Mouse (Mus musculus) left cerebral cortex, postnatal 36 days (tissue): ENCODE data around the gene Bst2. TPM values are rescaled to one million over a fixed set of nuclear protein-coding genes. Genes with fewer than 3 reads are reported as not detected.
"Not testable (repeated sequence)": the region's sequence is repeated elsewhere in the genome, so short reads cannot be mapped to it uniquely, and the experiment has no call there.

Experiments
- DNase-seq, 2 experiments: peaks; one replicate each; pipeline ENCODE4 v3.0.0; 2021 to 2022; ENCODE audit warnings: low spot score in 2 of 2, mixed read lengths in 1 of 2
- intact Hi-C: fragments of 180-260 bp; cut with DNase I; formaldehyde crosslinking; loops from one replicate; pipeline ENCODE4 v1.15.1; 2025
- total RNA-seq, 2 experiments: library from RNA; stranded (reverse); gene quantifications; 2 replicates each; pipeline ENCODE4 v1.2.3; 2021

Gene Bst2
- total RNA-seq, 2 experiments from 2014 or later: 3.5 to 4.8 TPM

DNA sequence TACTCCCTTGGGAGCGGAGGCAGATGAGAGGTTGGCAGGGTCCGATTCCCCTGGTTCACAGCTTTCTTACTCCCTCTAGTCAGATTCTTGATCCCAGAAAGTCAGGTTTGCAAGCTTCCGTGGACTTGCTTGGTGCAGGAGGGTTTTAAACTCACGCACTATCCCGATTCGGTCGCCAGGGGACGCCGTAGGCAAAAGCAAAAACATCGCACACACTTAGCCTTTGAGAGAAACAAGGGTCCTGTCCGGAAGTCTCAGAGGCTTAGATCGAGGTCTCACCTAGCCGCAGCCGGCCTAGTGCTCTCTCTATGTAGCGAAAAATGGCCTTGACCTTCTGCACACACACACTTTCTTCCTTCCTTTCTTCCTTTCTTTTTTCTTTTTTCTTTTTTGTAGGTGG is 24.1 kb upstream of the Bst2 start:
- peak; percentile 43 to 47 for DNase-seq
- intact Hi-C loops: loop anchor here (2.0 kb wide), 1 partner anchor 99 kb away; no protein-coding TSS in a partner anchor

GRCm38 (mm10) chr8:71560765-71561164 is 23.5 kb upstream of the Bst2 start:
- no peak for DNase-seq
- intact Hi-C loops: loop anchor here (2.0 kb wide), 1 partner anchor 100 kb away; no protein-coding TSS in a partner anchor

DNA sequence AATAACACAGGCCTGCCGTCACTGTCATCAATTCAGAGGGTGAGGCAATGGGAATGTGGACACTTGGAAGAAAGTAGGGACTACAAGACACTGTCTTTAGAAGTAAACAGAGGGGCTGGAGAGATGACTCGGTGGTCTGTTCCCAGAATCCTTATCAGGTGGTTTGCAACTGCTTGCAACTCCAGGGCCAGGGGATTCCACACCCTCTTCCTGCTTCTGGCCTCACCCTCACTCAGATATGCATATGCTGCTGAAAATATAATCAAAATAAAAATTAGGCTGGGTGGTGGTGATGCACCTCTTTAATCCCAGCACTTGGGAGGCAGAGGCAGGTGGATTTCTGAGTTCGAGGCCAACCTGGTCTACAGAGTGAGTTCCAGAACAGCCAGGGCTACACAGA is 22.8 kb upstream of the Bst2 start:
- DNase-seq: no peak
- intact Hi-C loops: loop anchor here (2.0 kb wide), 1 partner anchor 101 kb away; no protein-coding TSS in a partner anchor

DNA sequence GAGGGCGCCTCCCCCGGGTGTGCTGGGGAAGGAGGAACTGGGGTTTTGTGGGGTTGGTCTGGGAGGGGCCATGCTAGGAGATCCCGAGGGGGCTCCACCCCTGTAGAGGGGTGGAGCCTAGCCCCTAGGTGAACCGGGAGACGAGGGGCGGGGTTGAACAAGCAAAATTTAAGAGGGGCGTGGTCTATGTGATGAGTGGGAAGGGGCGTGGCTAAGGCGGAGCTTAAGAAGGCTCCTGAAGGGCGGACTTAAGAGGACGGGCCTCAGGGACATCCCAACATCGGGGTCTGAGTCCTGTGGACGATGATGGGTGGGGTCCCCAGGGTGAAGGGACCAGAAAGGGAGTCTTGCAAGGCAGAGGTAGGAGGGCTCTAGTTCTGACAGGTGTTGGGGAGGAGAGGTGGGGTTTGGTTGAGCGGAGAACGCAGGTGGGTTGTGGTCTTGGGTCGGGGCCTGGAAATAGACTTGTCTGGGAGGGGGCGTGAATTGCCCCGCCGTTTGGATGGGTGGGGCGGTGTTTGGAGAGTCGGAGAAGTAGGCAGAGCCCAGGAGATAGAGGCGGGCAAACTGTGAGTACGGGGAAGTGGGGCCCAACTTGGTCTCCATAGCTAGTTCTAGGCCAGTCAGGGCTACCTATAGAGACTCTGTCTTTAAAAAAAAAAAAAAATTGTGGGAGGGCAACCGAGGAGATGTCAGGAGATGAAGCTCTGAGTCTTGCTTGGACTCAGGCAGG is 21.9 kb upstream of the Bst2 start:
- DNase-seq: no peak
- intact Hi-C loops: no loop called here

GRCm38 (mm10) chr8:71558071-71558957 is 21.1 kb upstream of the Bst2 start, which contains the start of gene Tmem221:
TSS of gene Tmem221 (minus strand) at chr8:71558871.
- intact Hi-C loops: no loop called here
- DNase-seq: no peak

DNA sequence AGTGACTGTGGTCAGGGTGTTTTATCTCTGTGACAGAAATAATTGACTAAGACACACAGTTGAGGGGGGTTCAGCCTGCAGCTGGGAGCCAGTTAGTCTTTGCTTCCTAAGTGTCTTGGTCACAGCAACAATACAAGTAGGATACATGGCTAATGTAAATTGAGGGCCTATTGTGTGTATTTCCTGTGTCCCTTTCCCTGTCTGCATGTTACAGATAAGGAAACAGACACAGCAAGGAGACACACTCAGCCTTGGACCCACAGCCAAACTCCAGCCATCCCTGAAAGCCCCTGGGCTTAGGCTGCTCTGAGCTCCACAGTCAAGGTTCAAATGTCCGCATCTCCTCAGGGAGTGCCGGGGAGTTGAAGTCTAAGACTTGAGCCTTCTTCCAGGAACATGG is 17.4 kb upstream of the Bst2 start:
- no peak for DNase-seq
- intact Hi-C loops: no loop called here

- intact Hi-C loops: no loop called here
- no peak for DNase-seq
Measured at GRCm38 (mm10) chr8:71554001-71554400, 16.7 kb upstream of the Bst2 start.

- DNase-seq: no peak
Measured at GRCm38 (mm10) chr8:71552770-71553169, 15.5 kb upstream of the Bst2 start.

DNA sequence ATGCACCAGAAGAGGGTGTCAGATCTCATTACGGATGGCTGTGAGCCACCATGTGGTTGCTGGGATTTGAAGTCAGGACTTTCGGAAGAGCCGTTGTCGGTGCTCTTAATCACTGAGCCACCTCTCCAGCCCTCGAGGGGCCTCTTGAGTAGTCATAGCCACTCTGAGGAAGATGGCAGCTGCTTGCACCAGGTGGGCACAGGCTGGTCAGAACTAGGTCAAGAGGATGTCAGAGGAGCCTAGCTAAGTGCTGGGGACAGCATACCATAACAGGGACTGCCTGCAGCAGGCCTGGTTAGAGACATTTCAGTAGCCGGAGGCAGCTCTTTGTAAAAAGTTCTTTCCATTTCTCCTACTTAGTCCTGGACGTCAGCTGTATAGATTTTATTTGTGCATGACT is 13.5 kb upstream of the Bst2 start:
- DNase-seq: no peak

More at GRCm38 (mm10) chr8:71552770-71553169, 15.5 kb upstream of the Bst2 start:
- intact Hi-C loops: no loop called here

DNA sequence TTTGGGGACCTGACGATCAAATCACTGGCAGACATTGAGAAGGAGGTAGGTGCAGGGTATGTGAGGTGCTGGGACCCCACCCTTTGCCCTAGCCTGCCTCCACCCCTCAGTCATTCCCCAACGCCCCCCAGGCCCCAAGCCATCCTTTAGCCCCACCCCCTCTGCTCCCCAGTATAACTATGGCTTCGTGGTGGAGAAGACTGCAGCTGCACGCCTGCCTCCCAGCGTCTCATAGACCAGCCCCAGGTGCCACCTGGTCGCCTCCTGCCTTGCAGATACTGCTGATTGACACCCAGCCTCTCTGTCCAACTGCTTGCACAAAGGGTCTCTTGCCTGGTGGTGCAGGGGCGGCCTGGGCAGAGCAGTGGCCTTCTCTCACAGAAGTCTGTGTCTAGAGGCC is 10.3 kb upstream of the Bst2 start:
- intact Hi-C loops: no loop called here
- DNase-seq: no peak

More for the DNA sequence above, 13.5 kb upstream of the Bst2 start:
- intact Hi-C loops: no loop called here

- intact Hi-C loops: no loop called here
- no peak for DNase-seq
Measured at GRCm38 (mm10) chr8:71545053-71545452, 7.8 kb upstream of the Bst2 start.

DNA sequence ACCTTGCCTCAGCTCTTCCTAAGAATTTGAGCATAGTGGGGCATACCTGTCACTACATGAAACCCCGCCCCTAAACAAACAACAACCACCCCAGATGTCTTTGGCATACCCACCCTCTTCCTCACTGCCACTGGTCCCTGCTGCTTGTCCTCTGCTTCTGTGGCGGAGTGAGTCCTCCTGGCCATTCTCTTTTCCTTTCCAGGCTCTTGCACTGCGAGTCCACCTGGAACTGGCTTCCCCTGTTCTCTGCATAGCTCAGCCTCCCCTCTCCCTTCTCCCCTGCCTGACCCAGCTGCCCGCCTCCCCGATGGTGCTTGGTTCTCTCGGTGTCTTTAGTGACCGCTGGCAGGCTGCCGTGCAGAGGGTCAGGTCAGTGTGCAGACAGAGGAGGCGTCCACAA is 6.5 kb upstream of the Bst2 start:
- no peak for DNase-seq
- intact Hi-C loops: loop anchor here (5.0 kb wide), 1 partner anchor 81 kb away; the partner anchor contains the start of genes Abhd8 and Mrpl34

DNA sequence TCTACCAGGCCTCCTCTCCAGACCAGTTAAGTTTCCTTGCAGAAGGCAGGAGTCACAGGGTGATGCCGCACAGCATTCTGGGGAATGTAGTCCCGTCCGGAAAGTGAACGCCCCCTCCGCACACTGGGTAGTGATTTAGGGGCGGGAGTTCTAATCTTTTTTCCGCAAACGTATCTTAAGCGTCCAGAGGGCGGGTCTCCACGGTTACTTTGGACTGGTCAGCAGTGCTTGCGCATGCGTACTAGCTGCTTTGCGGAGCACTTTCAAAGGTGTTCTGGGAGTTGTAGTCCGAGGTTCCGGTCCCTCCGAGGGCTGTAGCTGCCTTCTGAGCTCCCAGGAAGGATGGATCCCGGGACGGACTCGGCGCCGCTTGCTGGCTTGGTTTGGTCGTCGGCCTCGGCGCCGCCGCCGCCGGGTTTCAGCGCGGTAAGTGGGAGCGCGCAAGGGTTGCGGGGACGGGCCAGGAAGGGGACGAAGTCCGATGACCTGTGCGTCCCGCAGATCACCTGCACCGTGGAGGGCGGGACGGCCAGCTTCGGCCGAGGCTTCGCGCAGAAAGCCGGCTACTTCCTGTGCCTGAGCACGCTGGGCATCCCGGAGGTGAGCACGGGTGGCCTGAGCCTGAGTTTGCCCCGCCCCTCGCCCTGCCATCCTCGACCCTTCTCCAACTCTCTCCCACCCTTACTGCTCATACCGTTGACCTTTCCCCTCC is 5.5 kb upstream of the Bst2 start, which contains the start of gene Mvb12a:
Gene Mvb12a, plus strand, starts transcription at position 291 of the 712 bp plus-strand sequence.
- DNase-seq: peak; percentile 95 to 97
- intact Hi-C loops: loop anchor here (5.0 kb wide), 1 partner anchor 80 kb away; the partner anchor contains the start of genes Abhd8 and Mrpl34

DNA sequence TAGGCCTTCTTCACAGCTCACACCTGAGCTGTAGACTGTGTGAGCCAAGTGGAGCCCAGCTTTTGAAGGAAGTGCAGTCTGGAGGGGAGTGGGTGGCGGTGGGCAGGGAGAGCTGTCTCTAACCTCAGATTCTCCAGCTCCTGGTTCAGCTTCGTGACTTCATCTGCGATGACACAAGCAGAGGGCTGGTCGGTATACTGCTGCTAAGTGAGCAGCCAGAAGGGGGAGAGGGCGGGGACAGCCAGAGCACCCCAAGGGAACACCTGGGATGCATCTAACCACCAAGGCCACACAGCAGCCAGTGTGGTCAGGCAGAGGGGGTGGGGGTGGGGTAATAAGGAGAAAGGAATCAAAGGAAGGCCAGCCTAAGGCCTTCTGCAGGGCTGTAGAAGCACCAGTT is 1.6 kb downstream of the Bst2 start:
- DNase-seq: peak in 1 of 2 experiments; percentile 16
- intact Hi-C loops: no loop called here

- DNase-seq: no peak
- intact Hi-C loops: loop anchor here (5.0 kb wide), 1 partner anchor 37 kb away; no protein-coding TSS in a partner anchor
Measured at GRCm38 (mm10) chr8:71534263-71534810, 2.9 kb downstream of the Bst2 start.

DNA sequence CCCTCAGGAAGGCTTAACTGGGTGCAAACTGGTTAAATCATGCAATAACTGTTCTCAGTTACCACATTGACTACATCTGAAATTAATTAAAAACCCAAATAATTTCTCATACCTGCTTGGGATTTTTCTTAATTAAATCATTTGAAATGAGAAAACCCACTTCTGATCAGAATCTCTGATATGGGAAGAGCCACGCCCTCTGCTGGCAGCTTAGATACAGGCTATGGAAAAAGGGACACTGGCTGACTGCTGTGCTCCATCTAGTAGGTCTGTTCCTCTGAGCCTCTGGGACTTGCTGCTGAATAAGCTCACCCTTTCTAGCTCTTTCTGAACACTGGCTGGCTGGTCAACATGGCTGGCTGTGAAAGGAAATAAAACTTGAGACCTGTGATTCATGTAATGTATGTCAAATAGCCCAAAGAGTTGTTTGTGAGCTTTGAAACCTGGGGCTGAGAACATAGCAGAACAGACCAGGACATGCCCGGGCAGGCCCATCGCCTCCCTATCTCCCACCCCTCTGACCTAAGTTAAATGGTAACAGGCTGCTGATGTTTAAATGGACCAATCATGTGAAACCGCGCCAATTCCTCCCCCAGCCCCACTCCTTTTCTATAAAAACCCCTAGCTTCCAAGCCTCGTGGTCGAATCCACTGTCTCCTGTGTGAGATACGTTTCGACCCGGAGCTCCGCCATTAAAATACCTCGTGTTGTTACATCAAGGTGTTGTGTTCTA is 6.4 kb downstream of the Bst2 start:
- intact Hi-C loops: loop anchor here (5.0 kb wide), 1 partner anchor 34 kb away; no protein-coding TSS in a partner anchor
- DNase-seq: not testable (repeated sequence)

DNA sequence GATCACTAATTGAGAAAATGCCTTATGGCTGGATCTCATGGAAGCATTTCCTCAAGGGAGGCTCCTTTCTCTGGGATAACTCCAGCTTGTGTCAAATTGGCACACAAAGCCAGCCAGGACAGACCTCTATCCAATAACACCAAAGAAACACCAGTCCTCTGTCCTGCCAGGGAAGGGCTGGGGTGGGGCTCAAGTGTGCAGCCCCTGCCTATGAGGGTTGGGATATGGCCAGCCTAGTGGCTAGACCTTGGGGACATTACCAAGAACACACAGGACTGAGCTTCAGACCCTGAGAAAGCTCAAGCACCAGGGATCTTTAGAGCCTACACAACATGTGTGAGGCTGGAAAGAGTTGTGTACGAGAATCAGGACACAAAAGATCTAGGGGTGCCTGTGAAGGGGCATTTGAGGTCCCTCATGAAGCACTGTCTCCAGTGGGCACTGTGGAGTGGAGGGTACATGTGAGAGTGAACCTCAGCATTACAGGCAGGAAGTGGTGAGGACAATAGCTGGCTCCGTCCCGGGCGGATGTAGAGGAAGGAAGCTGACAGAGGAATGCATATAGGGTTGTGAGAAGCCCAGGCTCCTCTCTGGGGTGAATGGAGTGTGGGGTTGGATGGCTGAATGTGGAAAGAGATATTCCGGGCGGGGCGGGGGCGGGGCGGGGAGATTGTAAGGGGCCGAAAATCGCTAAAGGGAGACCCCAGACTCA is 8.7 kb downstream of the Bst2 start:
- intact Hi-C loops: no loop called here
- DNase-seq: no peak
